Mouse (Mus musculus): ENCODE data around the gene Grin2c.
A peak's percentile ranks its signal among the peaks of the same experiment; 100 is the strongest.

Gene Grin2c

DNA sequence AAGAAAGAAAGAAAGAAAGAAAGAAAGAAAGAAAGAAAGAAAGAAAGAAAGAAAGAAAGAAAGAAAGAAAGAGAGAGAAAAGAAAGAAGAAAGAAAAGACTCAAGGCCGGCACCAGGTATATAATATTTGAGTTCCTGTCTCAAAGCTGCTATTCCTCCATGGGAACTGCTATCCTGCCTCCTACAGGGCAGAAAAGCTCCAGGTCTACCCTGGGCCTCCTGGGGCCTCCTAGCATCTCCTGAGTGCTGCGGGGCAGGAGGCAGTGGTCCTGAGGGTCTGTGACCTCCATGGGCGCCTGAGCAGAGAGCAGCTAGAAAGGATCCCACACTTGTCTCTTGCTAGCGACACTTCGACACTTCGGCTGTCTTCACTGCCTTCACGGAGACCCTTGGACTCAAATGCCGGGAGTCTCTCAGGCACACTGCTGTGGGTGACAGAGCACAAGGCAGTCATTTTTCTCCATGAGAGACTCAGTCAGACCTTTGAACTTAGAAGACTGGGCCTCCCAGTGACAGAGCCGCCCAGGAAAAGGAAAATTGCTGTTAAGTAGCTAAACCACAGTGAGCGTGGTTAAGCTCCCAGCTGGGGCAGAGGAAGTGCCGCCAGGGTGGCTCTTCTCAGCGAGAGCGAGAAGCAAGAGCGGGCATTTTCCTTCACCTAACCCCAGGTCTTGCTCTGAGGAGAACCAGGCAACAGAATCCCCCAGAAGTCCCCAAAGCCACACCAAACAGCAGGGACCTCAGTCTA is 35.7 kb downstream of the Grin2c start:
- DNase-seq (ENCODE audit: low spot score in 2 of 2), result peak; percentile 16 to 25

DNA sequence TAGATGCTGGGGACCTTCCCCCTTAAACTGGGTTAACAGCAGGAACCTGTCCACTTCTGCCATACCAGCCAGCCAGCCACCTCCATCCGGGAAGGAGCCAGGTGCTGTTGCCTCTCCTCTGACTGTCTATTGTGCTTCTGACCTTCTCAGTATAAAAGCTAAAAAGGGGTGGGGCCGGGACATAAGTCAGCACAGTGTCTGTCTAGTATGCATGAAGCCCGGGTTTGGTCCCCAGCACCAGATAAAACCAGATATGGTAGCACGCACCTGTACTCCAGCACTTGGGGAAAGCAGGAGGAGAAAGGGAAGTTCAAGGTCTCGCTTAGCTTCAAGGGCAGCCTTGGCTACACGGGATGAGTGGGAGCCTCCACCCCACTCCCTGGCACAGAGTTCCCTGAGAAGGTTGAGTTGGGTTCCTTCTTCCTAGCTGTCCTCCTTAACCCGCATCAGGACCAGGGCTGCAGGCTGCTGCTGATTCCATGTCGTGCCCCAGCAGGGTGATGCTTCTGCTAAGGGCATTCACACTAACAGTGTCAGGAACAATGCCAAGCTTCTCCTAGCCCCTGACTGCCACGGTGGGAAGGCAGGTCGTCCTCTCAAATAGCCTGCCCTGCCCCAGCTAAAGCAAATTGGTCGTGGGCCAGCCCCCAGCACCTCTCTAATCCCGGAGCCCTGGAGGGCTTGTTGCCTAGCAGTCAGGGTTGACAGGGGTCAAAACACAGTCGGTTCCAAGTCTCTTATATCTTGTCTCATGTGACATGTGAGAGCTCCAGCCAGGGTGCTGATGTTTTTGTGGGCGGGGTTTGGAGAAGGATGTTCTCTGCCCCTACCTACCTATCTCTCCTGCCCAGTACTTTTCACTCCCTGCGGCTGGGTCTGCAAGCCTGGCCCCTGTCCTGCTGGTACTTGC is 37.8 kb downstream of the Grin2c start:
- DNase-seq (ENCODE audit: low spot score in 2 of 2), result no peak

DNA sequence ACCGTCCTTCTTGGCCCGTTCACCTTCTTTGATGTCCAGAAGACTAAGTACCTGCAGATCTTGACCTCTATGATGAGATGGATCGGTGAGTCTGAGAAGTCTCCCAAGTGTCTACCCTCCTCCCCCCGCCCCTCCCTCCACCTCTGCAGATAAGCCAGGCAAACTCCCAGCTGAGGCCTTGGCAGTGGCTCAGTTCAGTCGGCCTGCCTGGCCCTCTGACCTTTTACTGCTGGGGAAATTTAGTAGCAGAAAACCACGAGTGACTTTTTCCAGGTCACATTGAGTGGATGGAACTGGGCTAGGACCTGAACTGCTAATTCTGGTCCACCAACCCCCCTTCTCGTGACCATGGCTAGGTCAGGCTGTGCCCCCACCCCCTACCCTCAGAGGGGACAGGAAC is 38.6 kb downstream of the Grin2c start:
- no peak for DNase-seq (ENCODE audit: low spot score in 2 of 2)

DNA sequence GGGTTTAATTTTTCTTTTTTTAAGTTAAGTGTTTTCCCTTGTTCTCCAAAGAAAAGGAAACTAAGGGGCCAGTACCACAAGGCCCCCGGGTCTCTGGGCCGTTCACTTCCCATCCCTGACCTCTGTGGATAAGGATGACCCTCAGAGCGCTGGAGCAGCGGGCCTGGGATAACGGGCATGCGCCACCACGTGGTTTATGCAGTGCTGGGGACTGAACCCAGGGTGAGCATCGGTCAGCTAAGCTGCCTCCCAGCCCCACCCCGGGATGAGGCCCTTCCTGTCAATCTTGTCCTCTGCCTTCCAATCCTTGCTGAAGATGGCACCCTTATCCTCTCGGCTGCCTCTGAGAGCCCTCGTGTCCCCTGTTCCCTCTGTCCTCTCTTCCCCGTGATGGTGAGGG is 39.4 kb downstream of the Grin2c start:
- no peak for DNase-seq (ENCODE audit: low spot score in 2 of 2)

DNA sequence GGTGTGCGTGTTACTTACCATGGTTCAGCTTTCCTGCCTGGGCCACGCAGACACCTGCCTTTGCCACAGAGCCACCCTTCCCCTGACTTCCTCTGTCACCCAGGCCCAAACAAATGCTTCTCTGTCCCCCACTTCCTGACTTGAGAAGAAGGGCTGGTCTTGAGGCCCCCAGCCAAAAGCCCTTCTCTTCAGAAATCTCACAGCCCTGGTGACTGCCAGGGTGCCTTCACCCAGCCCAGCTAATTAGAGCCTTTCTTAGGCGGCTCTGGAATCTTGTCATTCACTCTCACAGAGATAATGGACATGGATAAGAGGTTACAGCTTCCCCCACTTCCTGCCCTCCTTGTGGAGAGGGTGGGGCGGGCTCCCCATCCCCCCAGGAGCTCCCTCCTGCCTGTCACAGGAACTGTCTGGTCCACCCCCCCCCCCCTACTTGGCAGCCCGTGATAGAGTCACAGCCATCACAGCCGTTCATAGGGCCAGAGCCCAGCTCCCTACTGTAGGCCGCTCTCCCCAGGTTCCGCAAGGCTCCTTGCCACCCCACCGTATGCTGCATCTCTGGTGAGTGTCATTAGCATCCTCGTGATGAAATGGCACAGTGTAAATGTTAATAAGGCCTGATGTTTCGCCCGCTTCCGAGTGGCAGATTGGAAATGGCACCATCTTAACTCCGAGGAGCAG is 40.1 kb downstream of the Grin2c start:
- DNase-seq (ENCODE audit: low spot score in 2 of 2), result no peak

DNA sequence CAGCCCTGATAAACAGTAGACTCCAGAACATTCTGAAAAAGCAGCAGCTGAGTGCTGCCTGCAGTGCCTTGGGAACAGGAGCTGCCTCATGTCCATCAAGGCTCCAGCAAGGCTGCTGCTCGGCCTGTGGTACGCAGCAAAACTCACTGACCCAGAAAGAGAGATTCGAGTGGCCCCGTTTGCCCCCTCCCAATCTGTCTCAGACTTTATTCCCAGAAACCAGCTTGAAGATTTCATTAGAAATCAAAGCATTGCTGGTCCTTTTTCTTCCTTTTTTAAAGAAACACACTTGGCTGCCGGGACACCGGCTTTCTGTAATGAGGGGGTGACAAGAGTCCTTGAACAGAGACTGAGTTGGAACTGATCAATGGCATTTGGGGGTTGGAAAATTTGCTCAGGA is 41.7 kb downstream of the Grin2c start:
- no peak for DNase-seq (ENCODE audit: low spot score in 2 of 2)

DNA sequence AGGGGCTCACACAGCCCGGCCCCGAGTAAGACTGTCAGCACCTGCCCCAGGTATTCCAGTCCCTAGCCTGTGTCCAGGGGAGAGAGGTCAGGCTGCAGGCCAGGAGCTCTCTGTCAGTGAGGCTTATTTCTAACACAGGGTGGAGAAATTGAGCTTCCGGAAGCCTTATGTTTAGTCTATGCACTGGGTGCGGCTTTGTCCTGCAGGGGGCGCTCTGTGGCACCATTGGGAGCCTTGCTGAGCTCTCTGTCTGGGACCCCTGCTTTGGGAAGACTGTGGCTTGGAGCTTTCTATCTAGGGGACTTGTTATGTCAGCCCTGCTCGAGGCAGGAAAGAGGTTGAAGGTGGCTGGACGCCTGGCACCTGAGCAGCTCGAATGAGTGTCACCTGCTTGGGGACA is 42.2 kb downstream of the Grin2c start:
- DNase-seq (ENCODE audit: low spot score in 2 of 2), result peak; percentile 22 to 47

DNA sequence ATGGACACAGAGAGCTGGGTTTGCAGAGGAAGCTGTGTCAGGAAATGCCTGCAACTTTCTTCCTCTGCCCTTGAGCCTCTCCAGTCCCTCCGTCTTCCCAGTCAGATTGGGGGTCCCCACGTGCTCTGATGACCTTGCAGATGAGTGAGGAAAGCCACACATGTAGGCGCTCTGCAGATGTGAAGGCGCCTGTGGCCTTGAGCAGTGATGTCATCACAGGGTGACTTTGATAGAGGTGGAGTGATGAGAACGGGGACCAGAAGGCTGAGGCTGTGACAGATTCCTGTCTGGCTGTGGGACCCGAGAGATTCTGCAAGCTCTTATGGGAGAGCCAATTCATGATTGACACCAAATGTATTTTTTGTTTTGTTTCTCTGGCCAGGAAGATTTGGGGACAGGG is 43.2 kb downstream of the Grin2c start:
- no peak for DNase-seq (ENCODE audit: low spot score in 2 of 2)

DNA sequence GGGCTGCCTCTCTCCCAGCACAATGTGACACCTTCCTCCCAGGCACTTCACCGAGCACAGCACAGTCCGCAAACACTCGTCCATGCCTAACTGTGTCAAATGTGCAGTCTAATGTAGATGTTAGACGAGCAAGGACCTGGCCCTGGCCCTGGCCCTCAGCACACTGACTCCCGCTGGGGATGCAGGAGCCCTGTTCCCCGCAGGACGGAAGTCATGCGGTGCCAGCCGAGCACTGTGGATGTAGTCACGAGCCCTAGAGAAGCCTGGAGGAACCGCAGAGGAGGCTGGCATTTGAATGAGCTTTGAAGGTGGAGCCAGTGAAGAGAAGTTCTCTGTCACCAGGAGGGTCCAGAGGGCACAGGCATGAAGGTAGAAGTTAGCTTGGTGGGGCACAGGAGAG is 43.6 kb downstream of the Grin2c start:
- DNase-seq (ENCODE audit: low spot score in 2 of 2), result no peak

DNA sequence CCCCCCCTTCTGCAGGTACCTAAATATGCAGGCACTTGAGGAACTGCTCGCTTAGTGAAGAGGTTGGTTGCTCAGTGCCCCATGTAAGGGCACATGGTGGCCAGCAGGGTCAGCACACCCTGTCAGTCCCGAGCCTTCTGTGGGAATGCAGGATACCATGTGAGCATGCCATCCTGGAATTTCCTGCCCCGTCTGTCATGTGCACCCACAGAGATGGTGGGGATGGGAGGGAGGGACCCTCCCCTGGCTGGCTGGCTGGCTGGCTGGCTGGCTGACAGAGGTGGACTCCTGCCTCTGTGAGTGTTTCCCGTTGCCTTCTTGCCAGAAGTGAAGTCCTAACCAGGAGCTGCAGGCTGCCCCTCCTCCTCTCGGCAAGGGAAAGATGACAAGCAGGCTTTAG is 44.5 kb downstream of the Grin2c start:
- no peak for DNase-seq (ENCODE audit: low spot score in 2 of 2)

DNA sequence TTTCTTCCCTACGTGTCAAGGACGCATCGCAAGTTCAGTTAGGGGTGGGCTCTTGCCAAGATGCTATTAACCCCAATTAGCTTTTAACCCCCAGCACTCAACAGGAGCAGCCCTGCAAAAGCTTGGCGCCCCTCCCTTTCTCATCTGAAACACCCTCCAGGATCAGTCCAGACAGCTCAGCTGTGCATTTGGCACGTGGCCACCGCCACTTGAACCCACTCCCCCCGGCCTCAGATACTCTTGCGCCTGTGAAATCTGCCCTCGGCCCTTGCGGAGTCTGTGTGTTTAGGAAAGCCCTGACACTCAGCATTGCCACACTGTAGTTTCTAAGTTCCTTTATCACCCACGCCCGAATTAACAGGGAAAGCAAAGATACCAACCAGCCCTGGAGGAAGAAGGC is 45.0 kb downstream of the Grin2c start:
- DNase-seq (ENCODE audit: low spot score in 2 of 2), result no peak

DNA sequence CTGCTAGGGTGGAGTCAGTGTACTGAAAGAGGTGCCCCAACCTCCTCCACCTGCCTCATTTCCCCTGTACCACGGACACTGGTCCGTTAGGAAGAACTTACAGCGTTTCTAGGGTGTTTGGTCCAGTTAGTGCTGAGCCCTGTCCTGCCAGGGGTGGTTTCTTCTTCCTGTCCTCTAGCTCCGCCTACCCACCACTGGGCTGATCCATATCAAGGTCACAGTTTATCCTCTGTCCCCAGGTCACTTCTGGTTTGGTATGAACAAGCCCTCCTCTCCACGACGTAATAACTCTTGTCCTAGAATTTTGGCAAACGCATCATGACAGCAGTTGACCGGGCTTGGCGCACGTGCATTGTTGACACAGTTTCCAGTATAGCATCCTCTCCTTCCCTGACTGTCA is 47.4 kb downstream of the Grin2c start:
- DNase-seq (ENCODE audit: low spot score in 2 of 2), result no peak

DNA sequence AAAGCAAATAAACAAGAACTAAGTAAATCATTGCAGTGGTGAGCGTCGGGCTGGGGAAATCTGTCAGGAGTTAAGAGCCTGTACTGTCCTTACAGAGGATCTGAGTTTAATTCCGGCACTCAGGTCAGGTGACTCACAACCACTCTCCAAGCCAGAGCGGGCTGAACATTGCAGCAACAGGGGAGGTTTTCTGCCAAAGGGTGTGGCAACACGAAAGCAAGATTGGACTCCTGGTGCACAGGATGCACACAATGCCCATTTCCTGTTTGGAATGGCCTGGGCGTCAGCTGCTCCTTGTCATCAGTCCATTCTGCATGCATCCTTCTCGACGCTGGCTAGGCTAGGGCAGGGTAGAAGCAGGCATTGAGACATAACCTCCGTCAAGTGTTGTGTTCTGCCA is 47.8 kb downstream of the Grin2c start:
- DNase-seq (ENCODE audit: low spot score in 2 of 2), result no peak

DNA sequence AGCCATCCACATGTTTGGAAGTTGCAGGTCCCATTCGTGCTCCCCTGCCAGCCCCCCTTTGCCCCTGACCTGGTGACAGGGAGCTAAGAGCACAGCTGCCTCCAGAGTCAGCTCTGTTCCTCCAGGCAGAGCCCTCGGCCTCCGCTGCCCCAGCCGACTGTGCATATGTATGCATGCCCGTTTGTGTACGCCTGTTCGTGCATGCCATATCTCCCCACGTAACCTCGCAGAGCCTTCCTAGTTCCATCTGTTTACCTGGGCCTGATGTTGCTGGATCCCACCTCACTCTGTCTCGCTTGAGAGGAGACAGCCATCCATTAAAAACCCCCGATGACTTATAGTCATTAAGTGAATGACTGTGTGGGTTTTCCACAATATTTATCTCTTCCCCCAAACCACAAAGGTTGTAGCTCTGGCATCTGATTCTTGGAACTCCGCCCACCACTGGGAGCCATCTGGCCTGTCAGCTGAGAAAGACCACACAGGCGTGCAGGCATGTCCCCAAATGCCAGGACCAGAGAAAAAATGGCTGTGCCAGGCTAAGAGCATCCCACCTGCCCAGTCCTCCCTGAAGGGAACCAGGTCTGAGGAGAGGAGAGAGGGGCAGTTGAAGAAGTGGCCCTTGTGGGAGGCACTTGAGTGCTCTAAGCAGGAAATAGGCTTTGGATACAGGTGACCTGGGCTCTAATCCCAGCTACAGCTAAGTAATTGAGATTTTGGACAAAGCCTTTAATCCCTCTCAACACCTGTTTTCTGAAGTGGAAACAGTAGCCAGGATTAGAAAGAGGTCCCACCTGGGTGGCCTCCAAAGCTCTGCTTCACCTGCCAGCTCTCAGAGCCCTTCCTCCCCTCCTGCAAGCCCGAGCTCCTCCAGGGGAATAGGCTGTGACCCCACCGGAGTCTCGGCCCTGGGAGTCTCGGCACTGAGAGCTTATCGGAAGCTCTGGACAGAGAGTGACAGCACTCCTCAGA is 49.3 kb downstream of the Grin2c start:
- DNase-seq (ENCODE audit: low spot score in 2 of 2), result no peak

DNA sequence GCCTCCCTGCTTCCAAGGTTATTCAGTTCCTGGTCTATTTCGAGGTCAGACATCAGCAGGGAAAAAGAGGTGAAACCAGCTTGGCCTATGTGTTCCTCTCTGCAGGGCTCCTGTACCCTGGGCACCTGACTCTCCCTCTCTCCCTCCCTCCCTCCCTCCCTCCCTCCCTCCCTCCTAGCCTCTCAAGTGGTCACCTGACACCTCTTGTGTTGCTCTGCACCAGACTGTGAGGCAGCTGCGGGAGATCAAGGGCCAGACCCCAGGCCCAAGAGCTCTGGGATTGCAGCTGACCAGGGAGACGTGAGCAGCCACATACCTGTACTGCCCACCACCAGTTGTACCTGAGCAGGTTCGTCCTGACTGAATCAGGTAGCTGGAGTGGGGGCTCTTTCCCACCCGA is 51.9 kb downstream of the Grin2c start:
- no peak for DNase-seq (ENCODE audit: low spot score in 2 of 2)

DNA sequence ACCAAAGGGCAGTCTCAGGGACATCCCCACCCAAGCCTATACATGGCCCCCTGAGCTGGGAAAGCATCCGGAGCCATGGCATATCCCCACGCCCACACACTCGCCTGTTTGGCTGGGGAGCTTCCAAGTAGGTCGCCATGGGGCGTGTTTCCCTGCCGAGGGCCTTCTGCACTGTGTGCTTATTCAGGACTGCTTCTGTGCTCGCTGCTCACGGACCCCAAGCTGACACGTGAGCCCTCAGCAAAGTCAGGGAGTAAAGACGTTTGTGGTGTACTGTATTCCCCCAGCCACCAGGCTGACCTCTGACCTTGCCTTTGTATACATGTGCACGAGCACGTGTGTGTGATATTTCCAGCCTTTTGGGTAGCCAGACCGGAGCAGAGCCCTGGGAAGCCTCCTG is 54.9 kb downstream of the Grin2c start:
- DNase-seq (ENCODE audit: low spot score in 2 of 2), result no peak

DNA sequence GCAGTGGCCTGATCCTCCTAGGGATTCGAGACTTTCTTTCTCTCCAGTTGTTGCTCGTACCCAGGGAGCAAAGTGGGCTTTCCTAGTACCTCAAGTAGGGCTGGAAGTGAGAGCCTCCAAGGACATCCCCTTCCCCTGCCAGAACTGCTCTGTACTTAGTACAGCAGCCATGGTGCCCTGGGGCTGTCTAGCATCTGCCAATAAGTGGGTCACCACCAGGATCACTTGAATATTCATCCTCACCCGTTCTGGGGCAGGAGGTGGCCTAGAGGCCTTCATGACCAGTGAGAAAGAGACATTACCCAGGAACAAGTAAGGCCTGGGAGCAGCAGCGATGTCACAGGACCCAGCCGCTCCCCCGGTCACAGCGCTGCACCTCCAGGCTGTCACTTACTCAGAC is 57.1 kb downstream of the Grin2c start:
- no peak for DNase-seq (ENCODE audit: low spot score in 2 of 2)

DNA sequence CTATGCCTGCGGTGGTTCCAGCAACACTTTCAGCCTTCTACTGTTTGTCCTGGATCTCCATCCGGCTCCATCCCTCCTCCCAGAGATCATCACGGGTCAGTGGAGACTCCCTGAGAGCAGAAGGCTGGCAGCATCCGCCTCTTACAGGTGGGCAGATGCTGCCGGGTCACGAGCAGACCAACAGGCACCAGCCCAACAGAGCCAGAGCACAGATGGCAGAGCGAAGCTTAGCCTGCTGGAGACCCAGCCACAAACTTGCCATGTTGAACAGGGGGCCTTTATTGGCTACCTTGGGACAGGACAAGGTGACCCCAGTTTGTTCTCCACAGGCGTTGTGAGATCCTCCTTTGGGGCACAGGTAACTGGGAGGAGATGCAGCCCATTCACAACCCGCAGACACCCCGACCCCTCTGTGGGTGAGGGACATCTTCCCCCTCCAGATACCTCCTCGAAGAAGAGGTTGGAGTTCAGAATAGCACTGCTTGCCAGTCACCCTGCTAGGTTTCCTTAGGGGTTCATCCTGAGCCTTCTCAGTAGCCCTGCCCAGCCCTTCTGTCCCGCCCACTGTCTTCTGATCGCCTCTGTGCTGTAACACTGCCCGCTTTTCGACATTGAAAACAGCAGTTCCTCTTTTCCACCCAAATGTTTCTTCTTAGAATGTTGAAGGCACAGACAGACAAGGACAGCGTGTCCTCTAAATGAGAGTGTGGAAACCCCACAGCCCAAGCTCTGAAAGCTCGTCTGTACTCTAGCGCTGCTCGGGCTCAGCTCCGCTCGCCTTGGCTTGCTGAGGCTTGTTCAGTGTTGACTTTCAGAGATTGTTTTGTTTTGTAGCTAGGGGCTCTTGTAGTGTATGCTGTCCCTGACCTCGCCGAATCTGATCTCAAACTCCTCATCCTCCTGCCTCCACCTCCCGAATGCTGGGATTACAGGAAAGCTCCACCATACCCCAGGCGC is 58.0 kb downstream of the Grin2c start:
- DNase-seq (ENCODE audit: low spot score in 2 of 2), result no peak

DNA sequence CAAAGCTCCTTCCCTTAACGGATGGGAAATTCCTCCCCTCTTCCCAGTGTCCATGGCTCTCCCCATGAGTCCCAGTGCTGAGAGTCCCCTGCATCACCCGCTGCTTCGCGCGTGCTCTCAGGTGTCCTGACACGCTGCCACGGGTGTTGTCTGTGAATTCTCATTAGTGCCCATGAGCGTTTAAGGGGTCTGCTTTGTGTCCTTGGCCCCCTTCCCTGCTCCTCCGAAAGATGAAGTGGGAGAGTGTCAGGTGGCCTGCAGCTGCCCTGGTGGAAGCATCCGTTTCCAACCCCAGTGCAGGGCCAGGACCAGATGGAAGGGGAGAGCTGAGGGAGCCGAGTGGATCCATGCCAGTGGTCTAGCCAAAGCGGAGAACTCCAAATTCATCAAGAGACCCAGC is 58.9 kb downstream of the Grin2c start:
- no peak for DNase-seq (ENCODE audit: low spot score in 2 of 2)

DNA sequence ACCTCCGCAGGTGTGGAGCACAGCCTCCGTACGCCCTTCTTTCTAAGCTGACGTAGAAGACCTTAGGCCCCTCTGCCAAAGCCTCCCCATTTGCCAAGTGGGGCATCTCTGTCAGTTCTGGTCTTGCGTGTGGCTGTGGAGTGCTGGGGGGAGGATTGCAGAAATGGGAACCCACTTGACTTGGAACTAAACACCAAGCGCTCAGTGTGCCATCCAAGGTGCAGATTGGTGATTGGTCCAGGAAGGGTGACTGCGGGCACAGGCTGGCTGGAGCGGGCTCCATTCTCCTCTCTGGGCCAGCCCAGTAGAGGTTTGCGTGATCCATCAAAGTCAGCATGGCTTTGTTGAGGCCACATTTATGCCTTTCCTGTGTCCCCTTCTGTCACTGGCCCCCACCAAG is 64.3 kb downstream of the Grin2c start:
- DNase-seq (ENCODE audit: low spot score in 2 of 2), result no peak
